Mouse (Mus musculus): ENCODE results near the gene C1s2.
"Not testable (repeated sequence)": the region's sequence is repeated elsewhere in the genome, so short reads cannot be mapped to it uniquely, and the experiment has no call there.

Gene C1s2

DNA sequence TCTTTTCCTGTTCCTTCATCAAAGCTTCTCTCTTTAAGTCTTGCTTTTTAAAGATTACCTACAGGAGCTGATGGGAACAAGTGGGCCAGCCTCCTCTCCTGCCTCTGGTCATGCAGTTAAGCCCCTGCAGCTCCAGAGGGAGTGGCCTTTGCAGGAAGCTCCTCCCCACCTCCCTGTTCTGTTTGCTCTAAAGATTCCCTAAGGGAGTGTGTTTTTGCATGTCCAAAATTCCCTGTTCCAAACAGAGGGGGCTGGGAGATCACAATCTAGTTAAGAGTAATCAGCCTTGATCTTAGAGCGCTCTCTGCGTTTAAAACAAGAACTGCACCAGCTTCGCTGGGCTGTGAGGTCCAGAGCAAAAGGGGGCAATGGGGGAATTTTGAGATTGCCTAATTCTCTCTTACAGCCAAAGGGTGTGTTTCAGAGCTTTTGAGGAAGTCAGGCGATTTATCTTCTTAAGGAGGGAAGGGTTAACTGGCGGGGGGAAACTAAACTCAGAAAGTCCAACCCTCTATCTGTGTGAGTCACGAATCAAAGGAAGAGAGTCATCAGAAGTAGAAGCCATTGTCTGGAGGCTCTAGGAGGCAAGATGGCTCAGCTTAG, 1.1 kb upstream of the C1s2 start:
- not testable (repeated sequence) for DNase-seq

DNA sequence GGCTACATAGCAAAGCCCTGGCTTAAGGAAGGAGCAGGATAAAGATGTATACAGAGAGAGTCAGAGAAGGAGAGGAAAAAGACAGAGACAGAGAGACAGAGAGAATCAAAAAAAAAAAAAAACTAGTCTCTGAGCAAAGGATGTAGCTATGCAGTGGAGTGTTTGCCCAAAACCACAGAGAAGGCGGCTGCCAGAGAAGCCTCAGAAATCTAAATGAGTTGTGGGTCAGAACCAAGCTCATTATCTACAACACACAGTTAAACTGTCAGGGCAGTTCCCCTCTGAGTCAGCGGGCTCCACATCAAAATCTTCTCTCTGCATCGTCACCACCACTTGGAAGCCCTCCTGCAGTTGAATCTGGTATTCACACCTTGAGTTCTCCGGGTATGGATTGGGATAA, 5.1 kb downstream of the C1s2 start:
- DNase-seq, result no peak

DNA sequence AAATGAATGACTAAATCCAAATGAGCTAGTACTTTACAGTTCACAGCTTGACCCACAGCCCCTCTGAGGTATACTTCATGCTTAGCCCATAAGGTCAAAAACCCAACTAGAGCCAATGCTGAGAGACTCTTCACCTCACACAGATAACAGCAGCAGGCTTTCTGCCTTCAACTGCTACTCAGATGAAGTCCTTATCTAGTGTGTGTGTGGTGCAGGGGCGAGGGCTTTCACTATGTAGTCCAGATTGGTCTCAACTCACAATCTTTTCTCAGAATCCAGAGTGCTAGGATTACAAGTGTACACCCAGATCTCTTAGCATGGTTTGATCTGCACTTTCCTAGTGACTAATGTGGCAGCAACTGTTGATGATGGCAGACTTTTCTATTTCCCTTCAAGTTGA, 9.7 kb downstream of the C1s2 start:
- not testable (repeated sequence) for DNase-seq

DNA sequence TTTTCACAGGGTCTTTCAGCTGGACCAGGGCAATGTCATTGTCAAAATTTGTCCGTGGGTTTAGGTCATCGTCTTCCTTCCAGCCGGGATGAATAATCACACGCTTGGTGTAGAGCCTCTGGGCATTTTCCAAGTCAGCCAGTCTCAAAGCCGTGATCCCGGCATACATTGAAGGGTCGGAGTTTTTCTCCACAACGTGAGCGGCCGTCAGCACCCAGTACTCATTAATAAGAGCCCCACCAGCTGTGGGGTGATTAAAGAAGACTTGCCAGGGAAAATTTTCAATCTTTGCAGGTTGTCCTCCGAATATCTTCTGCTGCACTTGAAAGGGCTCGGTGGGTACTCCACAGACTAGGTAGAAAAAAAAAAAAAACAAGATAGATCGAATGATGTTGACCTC, 10.3 kb downstream of the C1s2 start:
- DNase-seq, result no peak

DNA sequence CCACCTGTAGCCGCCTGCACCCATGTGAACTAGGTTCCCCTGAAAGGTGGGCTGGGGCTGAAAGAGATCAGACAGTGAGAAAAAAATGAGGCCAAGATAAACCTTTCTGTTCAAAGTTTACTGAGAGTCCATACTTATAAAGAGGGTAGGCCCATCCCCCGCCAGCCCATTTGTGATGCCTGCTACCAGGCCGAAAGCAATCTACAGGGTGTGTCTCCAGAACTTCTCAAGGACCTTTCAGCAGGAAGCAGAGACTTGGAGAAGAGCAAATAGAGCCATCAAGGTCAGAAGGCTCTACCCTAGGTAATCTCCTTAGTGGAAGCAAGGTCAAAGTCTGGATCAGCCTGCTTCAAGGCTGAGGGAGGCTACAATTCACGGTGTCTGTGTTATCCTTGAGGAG, 33.9 kb downstream of the C1s2 start:
- DNase-seq, result no peak

DNA sequence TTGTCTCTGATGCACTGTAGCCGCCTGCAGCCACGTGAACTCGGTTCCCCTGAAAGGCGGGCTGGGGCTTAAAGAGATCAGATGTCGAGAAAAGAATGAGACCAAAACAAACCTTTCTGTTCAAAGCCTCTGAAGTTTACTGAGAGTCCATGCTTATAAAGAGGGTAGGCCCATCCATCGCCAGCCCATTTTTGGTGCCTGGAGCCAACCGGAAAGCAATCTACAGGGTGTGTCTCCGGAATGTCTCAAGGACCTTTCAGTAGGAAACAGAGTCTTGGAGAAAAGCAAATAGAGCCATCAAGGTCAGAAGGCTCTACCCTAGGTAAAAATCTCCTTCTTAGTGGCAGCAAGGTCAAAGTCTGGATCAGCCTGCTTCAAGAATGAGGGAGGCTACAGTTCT, 42.8 kb downstream of the C1s2 start:
- DNase-seq, result no peak

DNA sequence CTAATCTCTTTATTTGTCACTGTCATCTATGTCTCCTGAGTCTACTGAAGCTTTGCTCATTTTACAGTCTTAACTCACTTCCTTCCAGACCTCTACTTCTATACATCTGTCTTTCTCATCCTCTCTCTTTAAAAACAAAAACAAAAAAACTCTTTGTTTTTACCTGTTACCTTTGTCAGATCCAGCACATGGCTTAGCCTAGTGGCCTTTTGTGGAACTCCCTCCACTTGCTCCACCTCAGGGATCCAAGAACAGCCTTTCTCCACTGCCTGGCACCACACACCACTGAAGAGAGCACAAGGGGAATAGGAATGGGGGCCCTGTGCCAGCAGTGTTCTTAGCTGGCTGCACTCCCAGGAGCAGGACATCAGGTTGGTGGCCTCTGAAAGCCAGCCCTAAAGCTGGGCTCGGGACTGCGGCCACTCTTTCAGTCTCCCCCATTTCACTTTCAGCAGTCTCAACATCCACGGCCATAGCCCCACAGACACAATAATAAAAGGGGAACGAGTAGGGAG, 43.6 kb downstream of the C1s2 start:
- no peak for DNase-seq

DNA sequence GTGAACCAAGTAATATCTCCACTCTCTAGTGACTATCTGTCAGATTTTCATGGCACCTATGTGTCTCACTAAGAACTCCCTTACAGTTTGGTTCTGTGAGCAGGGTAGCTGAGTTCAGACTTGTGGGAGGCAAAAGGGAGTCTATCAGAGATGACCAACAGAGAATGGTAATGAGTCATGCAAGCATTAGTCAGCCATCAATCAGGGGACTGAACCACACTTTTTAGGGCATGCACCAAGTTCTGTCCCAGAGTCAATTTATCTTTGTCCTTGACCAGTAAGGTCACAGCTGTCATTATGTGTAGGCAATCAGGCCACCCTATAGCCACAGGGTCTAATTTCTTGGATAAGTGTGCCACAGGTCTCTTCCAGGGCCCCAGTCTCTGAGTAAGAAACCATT, 47.1 kb downstream of the C1s2 start:
- no peak for DNase-seq

DNA sequence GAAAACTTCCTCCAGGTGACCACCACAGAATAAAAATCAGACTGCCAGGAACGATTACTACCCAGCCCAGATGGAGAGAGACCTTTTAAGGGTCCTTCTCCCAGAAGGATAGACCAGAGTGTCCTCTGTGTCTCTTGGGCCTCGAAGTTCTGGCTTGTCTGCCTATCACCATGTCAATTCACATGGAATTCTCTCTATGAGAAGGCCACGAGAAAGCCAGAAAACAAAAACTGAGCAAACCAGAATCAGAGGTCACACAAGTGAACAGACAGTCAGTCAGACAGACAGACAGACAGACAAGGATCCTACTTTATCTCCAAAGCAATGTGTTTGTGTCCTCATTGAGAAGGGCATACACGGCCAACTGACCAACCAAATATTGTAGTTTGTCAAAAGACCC, 49.6 kb downstream of the C1s2 start:
- no peak for DNase-seq

DNA sequence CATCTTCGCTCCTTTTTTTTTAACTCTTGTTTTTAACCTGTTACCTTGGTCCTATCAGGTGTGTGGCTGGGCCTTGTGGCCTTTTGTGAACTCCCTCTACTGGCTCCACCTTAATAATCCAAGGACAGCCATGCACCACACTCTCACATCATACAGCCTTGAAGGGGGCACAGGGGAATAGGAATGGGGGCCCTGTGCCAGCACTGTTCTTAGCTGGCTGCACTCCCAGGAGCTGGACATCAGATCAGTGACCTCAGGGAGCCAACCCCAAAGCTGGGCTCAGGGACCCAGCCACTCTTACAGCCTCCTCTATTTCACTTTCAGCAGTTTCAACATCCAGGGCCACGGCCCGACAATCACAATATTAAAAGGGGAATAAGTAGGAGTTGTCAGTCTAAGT, 50.1 kb downstream of the C1s2 start:
- no peak for DNase-seq

DNA sequence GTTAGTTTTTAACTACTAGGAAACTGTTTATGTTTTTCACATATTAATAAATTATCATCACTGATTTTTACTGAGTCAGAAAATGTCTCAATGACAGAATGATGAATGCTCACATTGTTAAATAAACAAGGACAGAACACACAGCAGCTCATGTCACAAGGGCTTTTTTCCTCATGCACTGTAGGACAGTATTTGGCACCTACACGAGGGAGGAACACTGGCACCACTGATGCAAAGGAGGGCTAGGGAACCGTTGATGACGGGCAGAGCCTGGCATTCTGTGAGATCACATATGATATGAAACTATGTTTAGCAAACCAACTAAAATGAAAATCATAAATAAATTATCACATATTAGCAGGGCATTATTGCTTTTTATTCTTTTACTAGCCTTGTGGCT, 51.0 kb downstream of the C1s2 start:
- no peak for DNase-seq

DNA sequence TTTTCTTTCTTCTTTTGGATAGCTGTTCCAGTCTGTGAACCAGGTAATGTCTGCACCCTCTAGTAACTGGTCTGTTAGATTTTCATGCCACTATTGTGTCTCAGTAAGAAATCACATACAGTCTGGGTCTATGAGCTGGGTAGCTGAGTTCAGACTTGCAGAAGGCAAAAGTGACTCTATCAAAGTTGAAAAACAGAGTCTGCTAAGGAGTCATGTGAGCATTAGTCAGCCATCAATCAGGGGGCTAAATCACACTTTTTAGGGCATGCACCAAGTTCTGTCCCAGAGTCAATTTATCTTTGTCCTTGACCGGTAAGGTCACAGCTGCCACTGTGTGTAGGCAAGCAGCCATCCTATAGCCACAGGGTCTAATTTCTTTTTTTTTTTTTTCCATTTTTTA, 53.7 kb downstream of the C1s2 start:
- DNase-seq, result no peak

DNA sequence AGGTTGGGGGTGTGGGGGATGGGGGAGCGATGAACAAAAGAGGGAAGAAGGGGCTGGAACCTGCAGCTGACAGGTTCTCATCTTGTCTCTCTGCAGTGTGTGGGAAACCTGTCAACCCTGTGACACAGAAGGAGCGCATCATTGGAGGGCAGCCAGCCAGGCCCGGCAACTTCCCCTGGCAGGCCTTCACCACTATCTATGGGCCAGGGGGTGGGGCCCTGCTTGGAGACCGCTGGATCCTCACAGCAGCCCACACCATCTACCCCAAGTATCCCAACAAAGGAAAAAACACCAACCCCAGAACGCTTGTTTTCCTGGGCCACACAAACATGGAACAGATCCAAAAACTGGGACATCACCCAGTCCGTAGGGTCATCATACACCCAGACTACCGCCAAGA, 55.7 kb downstream of the C1s2 start:
- not testable (repeated sequence) for DNase-seq

DNA sequence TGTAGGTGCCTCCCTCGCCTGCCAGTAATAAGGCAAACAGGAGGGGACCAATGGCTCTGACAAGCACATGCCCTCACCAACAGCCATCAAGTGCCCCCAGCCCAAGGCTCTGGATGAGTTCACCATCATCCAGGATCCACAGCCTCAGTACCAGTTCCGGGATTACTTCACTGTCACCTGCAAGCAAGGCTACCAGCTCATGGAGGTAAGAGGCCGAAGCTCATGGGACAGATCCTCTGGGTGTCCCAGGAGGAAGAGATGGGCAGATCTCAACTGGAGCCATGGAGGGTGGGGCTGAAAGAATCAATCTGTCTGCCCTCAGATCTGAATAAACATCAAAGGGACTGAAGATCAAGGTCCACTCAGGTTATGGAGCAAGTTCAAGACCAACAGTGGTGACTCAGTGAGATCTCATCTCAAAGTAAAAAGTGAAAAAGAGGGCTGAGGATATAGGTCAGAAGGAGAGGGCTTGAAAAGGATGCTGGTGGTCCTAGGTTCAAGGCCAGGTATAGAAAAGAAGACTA, 60.7 kb downstream of the C1s2 start:
- not testable (repeated sequence) for DNase-seq

Data from thymus, postnatal 36 days (tissue).